Mouse (Mus musculus) frontal cortex, postnatal 10 days (tissue): ENCODE results near the gene Faim.

ENCODE experiments used
- DNase-seq, 2 experiments: peaks; one replicate each; pipeline ENCODE4 v3.0.0; 2022; ENCODE audit warnings: low spot score in 2 of 2, mixed read lengths in 1 of 2

Gene Faim

GRCm38 (mm10) chr9:99048724-99049250 lies 62.6 kb downstream of the Faim start:
- DNase-seq, result no peak

GRCm38 (mm10) chr9:99049760-99050159 lies 63.6 kb downstream of the Faim start:
- DNase-seq, result no peak
